Comparison of ENCODE assay signal across 10 mouse cellular contexts in genomic region chr15:31543246-31543645, GRCm38 (mm10). TPM values are rescaled to one million over a fixed set of nuclear protein-coding genes. Genes with fewer than 3 reads are reported as not detected.
A peak's percentile ranks its signal among the peaks of the same experiment; 100 is the strongest.
DNase-seq lines count a peak whose midpoint lies in the region; ATAC-seq lines count a peak whose summit lies in the region.
"Had no signal": no experiment of that assay in that cellular context is flagged by ENCODE, and none has a peak within 500 bp of the region (broad histone marks: within the 10 kb centered on the region; RNA-seq: fewer than 3 reads in every experiment).

No protein-coding gene starts in this region.

- peaks cover 31% of the 10 kb centered on the region for H3K4me1 ChIP-seq in hindbrain, embryonic 10.5 days (replicated peaks)
- H3K4me1 ChIP-seq in hindbrain, embryonic 12.5 days: peaks cover 14% of the 10 kb centered on the region
- peaks cover 15 to 31% of the 10 kb centered on the region in 2 experiments for H3K4me1 ChIP-seq in heart, embryonic 14.5 days (ENCODE audit: control insufficient read depth in 2 of 2, insufficient read depth in 2 of 2, low read length in 2 of 2)
- peaks cover 62% of the 10 kb centered on the region for H3K4me1 ChIP-seq in liver, embryonic 13.5 days (replicated peaks)

- H3K4me2 ChIP-seq in hindbrain, embryonic 12.5 days (replicated peaks): no peak overlapping the region
- peak overlapping the region; percentile 36 for H3K4me2 ChIP-seq in heart, embryonic 14.5 days (ENCODE audit: low read length)
- no peak overlapping the region; the same call in 1 of the 2 replicates for H3K4me2 ChIP-seq in liver, embryonic 13.5 days

- no peak overlapping the region for H3K4me3 ChIP-seq in hindbrain, embryonic 10.5 days
- H3K4me3 ChIP-seq in hindbrain, embryonic 12.5 days: no peak overlapping the region
- H3K4me3 ChIP-seq in heart, embryonic 14.5 days (ENCODE audit: control insufficient read depth in 1 of 2, insufficient read depth in 1 of 2, low read depth in 1 of 2, low read length in 2 of 2): no peak overlapping the region
- no peak overlapping the region for H3K4me3 ChIP-seq in liver, embryonic 13.5 days (replicated peaks)
- H3K4me3 ChIP-seq: megakaryocyte, embryonic 14.5 days had no signal

- H3K27ac ChIP-seq in hindbrain, embryonic 10.5 days: peak overlapping the region; percentile 64
- no peak overlapping the region for H3K27ac ChIP-seq in hindbrain, embryonic 12.5 days
- peak overlapping the region in 1 of 2 experiments; percentile 37; a peak in 1 of 4 replicates for H3K27ac ChIP-seq in heart, embryonic 14.5 days (replicated peaks in 1 of 2; ENCODE audit: control insufficient read depth in 1 of 2, insufficient read depth in 1 of 2, low read depth in 2 of 2, low read length in 2 of 2)
- H3K27ac ChIP-seq in liver, embryonic 13.5 days: peak overlapping the region; percentile 75; the same call in 1 of the 2 replicates

- 0 out of 2 replicates have a peak, but pooled peaks cover 7% of the 10 kb centered on the region for H3K27me3 ChIP-seq in hindbrain, embryonic 10.5 days (ENCODE audit: insufficient read depth, poor library complexity, severe bottlenecking)
- no peaks in the 10 kb centered on the region; the same call in 1 of the 2 replicates for H3K27me3 ChIP-seq in hindbrain, embryonic 12.5 days
- no peaks in the 10 kb centered on the region for H3K27me3 ChIP-seq in heart, embryonic 14.5 days (ENCODE audit: control insufficient read depth, insufficient read depth, low read length)
- no peaks in the 10 kb centered on the region for H3K27me3 ChIP-seq in liver, embryonic 13.5 days
- H3K27me3 ChIP-seq: megakaryocyte, embryonic 14.5 days; Patski had no signal

- no peak for DNase-seq in hindbrain, embryonic 10.5 days (ENCODE audit: low spot score)
- peak; percentile 81 for DNase-seq in adipocyte (ENCODE audit: low spot score)
- no peak for DNase-seq in liver, embryonic 13.5 days
- DNase-seq in thymus, postnatal 25 days: no peak
- no peak for DNase-seq in cerebellum, adult 9-10 months
- no peak for DNase-seq in ovary, postnatal 14 days (ENCODE audit: low spot score)

- no peak for ATAC-seq in hindbrain, embryonic 12.5 days (ENCODE audit: low FRiP score)
- peak; percentile 45; the same call in 1 of the 2 replicates for ATAC-seq in heart, embryonic 14.5 days (ENCODE audit: insufficient number of reproducible peaks, insufficient read depth, low FRiP score, low read depth)
- no peak for ATAC-seq in liver, embryonic 13.5 days (ENCODE audit: low read depth)

- H3K36me3 ChIP-seq in hindbrain, embryonic 10.5 days: no peaks in the 10 kb centered on the region
- no peaks in the 10 kb centered on the region for H3K36me3 ChIP-seq in hindbrain, embryonic 12.5 days
- H3K36me3 ChIP-seq in heart, embryonic 14.5 days (ENCODE audit: control insufficient read depth, insufficient read depth, low read length): no peaks in the 10 kb centered on the region
- no peaks in the 10 kb centered on the region for H3K36me3 ChIP-seq in liver, embryonic 13.5 days

- no peak overlapping the region for H3K9ac ChIP-seq in hindbrain, embryonic 12.5 days
- H3K9ac ChIP-seq in heart, embryonic 14.5 days (ENCODE audit: low read length): no peak overlapping the region
- H3K9ac ChIP-seq in liver, embryonic 13.5 days: no peak overlapping the region

- 12% methylated on average over 3 of the region's 3 CpGs for WGBS in hindbrain, embryonic 10.5 days
- WGBS in hindbrain, embryonic 12.5 days: 5% methylated on average over 3 of the region's 3 CpGs
- 10% methylated on average over 3 of the region's 3 CpGs for WGBS in heart, embryonic 14.5 days
- WGBS in liver, embryonic 13.5 days (ENCODE audit: insufficient replicate concordance): 7% methylated on average over 3 of the region's 3 CpGs

- H3K9me3 ChIP-seq in hindbrain, embryonic 10.5 days: 0 out of 2 replicates have a peak, but pooled peaks cover 2% of the 10 kb centered on the region
- H3K9me3 ChIP-seq in hindbrain, embryonic 12.5 days (replicated peaks): no peaks in the 10 kb centered on the region
- no peaks in the 10 kb centered on the region for H3K9me3 ChIP-seq in heart, embryonic 14.5 days (ENCODE audit: control insufficient read depth, low read length)
- H3K9me3 ChIP-seq in liver, embryonic 13.5 days (replicated peaks): no peaks in the 10 kb centered on the region

RNA-seq across cellular contexts. Expression of gene March6, which starts 12.4 kb away (rescaled TPM):
- 34.5 and 39.9 TPM in 2 replicates for polyA plus RNA-seq in hindbrain, embryonic 10.5 days (2016; fragmentation: Nextera tagmentation; extraction: Ambion mirVana)
- 67.5 and 70.9 TPM in 2 replicates for polyA plus RNA-seq in hindbrain, embryonic 12.5 days (2016; fragmentation: Nextera tagmentation; extraction: Ambion mirVana)
- 37.6 and 40.7 TPM in 2 replicates for polyA plus RNA-seq in heart, embryonic 14.5 days (2014; fragmentation: Nextera tagmentation; extraction: Ambion mirVana)
- 12.7 and 16.2 TPM in 2 replicates for polyA plus RNA-seq in liver, embryonic 13.5 days (2015; fragmentation: Nextera tagmentation; extraction: Ambion mirVana)

RNA-seq across cellular contexts. Expression of gene Cmbl, which starts 21.9 kb away (rescaled TPM):
- 1.6 and 2.0 TPM in 2 replicates for polyA plus RNA-seq in hindbrain, embryonic 10.5 days (2016; fragmentation: Nextera tagmentation; extraction: Ambion mirVana)
- polyA plus RNA-seq in hindbrain, embryonic 12.5 days (2016; fragmentation: Nextera tagmentation; extraction: Ambion mirVana): 2.7 and 2.8 TPM in 2 replicates
- polyA plus RNA-seq in heart, embryonic 14.5 days (2014; fragmentation: Nextera tagmentation; extraction: Ambion mirVana): 9.7 and 12.4 TPM in 2 replicates
- 5.0 and 5.3 TPM in 2 replicates for polyA plus RNA-seq in liver, embryonic 13.5 days (2015; fragmentation: Nextera tagmentation; extraction: Ambion mirVana)

RNA-seq across cellular contexts. Expression of gene Cct5, which starts 58.4 kb away (rescaled TPM):
- 698 and 751 TPM in 2 replicates for polyA plus RNA-seq in hindbrain, embryonic 10.5 days (2016; fragmentation: Nextera tagmentation; extraction: Ambion mirVana)
- 539 and 546 TPM in 2 replicates for polyA plus RNA-seq in hindbrain, embryonic 12.5 days (2016; fragmentation: Nextera tagmentation; extraction: Ambion mirVana)
- polyA plus RNA-seq in heart, embryonic 14.5 days (2014; fragmentation: Nextera tagmentation; extraction: Ambion mirVana): 358 and 365 TPM in 2 replicates
- 409 and 450 TPM in 2 replicates for polyA plus RNA-seq in liver, embryonic 13.5 days (2015; fragmentation: Nextera tagmentation; extraction: Ambion mirVana)

RNA-seq across cellular contexts. Expression of gene Fam173b, which starts 58.4 kb away (rescaled TPM):
- 13.1 and 15.5 TPM in 2 replicates for polyA plus RNA-seq in hindbrain, embryonic 10.5 days (2016; fragmentation: Nextera tagmentation; extraction: Ambion mirVana)
- 12.3 and 12.4 TPM in 2 replicates for polyA plus RNA-seq in hindbrain, embryonic 12.5 days (2016; fragmentation: Nextera tagmentation; extraction: Ambion mirVana)
- 13.7 and 16.6 TPM in 2 replicates for polyA plus RNA-seq in heart, embryonic 14.5 days (2014; fragmentation: Nextera tagmentation; extraction: Ambion mirVana)
- 9.3 and 10.3 TPM in 2 replicates for polyA plus RNA-seq in liver, embryonic 13.5 days (2015; fragmentation: Nextera tagmentation; extraction: Ambion mirVana)
